Mouse (Mus musculus) testis, adult 2 months (tissue): Measurements from ENCODE around the gene Ccl24.

ENCODE experiments used
- CTCF ChIP-seq: fragments of 200-500 bp; IDR thresholded peaks from 2 replicates; pipeline ENCODE4 v1.5.1; 2012; ENCODE audit warnings: low read depth, mild to moderate bottlenecking, inconsistent platforms, low read length, moderate library complexity; ENCODE audit not compliant: control insufficient read depth, insufficient read depth, insufficient replicate concordance
- POLR2A ChIP-seq: fragments of 200-500 bp; IDR thresholded peaks from 2 replicates; pipeline ENCODE4 v1.6.1; 2012; ENCODE audit warnings: low read depth, mild to moderate bottlenecking, inconsistent platforms, low read length, moderate library complexity; ENCODE audit not compliant: control insufficient read depth

- TF ChIP-seq POLR2A (no peak), CTCF (no peak)
Observed at GRCm38 (mm10) chr5:135563469-135563868, 9.4 kb downstream of the Ccl24 start, which contains the start of gene Ccl26.
